Mouse (Mus musculus): Measurements from ENCODE around the gene Gpr62. TPM values are rescaled to one million over a fixed set of nuclear protein-coding genes. Genes with fewer than 3 reads are reported as not detected.
A peak's percentile ranks its signal among the peaks of the same experiment; 100 is the strongest.

Gene Gpr62
- total and polyA plus RNA-seq, 3 experiments: 0.04 to 0.11 TPM; not detected in 1

DNA sequence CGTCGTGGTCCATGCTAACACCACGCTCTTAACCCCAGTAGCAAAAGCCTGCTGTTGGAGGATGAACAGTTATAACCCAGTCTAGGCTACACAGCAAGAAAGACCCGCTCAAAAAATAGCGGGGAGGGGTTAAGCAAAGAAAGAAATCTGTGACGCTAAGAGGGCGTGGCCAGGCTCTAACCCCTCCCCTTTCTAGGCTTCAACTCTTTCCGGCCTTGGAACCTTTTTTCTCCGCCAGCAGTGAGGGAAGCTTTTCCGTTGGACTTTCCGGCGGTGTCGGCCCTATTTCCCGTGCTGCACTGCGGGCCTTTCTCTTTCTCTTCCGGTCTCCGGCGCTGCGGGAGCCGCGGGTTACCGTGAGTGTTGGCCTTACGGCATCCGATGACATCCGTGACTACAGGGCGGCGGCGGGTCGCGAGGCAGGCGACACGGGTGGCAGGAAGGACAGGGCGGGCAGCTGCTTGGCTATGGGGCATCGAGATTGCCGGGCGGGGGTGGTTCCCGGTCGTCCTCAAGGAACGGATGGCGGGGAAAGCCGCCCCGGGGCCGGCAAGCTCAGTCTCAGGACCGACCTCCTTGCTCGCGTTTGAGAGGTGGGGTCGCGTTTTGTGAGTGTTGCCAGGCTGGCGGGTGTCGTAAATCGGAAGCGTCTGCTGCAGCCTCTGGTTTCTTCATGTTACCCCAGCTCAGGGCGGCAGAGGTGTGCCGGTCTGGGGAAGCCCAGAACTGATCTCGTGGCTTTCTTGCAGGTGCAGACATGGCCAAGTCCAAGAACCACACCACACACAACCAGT lies 36.3 kb downstream of the Gpr62 start, which contains the start of gene Rpl29:
Rpl29 (plus strand) TSS at position 234 of the 794 bp plus-strand sequence.
- dilution Hi-C loops (cut with MboI; ENCODE audit: extremely low pct_ligation_motif_present, extremely low pct_unique_long_range_greater_than_20kb, low sequenced_read_pairs): no loop called here
- peaks cover 27% of the 10 kb centered on the region for H3K79me2 ChIP-seq (replicated peaks; ENCODE audit: control insufficient read depth, extremely low read depth, insufficient read depth, poor library complexity, severe bottlenecking)
- peak; percentile 92 for TF ChIP-seq ELF1 (IDR thresholded peaks at IDR 0.05; ENCODE audit: low read depth, low read length)
- peak; percentile 92 for TF ChIP-seq POLR2A (IDR thresholded peaks at IDR 0.05; ENCODE audit: low read depth, low read length)
- TF ChIP-seq POLR2AphosphoS2 (IDR thresholded peaks at IDR 0.05; ENCODE audit: low read depth, low read length): peak; percentile 85; the same call in 1 of the 2 replicates
- no peak for TF ChIP-seq JUND (conservative IDR thresholded peaks at IDR 0.05; ENCODE audit: low read depth, low read length)
- peak; percentile 87; the same call in 1 of the 2 replicates for TF ChIP-seq MYC (IDR thresholded peaks at IDR 0.05; ENCODE audit: low read depth, low read length)
- peak; percentile 97 for TF ChIP-seq TCF12 (IDR thresholded peaks at IDR 0.05; ENCODE audit: low read depth, low read length)
- peak; percentile 95 for TF ChIP-seq KAT2A (IDR thresholded peaks at IDR 0.05; ENCODE audit: insufficient replicate concordance, low read length)
- TF ChIP-seq ETS1 (conservative IDR thresholded peaks at IDR 0.05; ENCODE audit: low read depth, low read length): no peak
- no peak for TF ChIP-seq MAFK (IDR thresholded peaks at IDR 0.05; ENCODE audit: insufficient replicate concordance, low read length)
- TF ChIP-seq IRF4 (IDR thresholded peaks at IDR 0.05; ENCODE audit: low read depth, low read length): peak; percentile 70
- no peak; the same call in 1 of the 2 replicates for TF ChIP-seq ZMIZ1 (IDR thresholded peaks at IDR 0.05; ENCODE audit: low read depth, low read length)
- TF ChIP-seq CHD2 (IDR thresholded peaks at IDR 0.05; ENCODE audit: low read length): peak; percentile 52; the same call in 1 of the 2 replicates
- TF ChIP-seq USF2 (conservative IDR thresholded peaks at IDR 0.05; ENCODE audit: low read depth, low read length): no peak
- TF ChIP-seq HCFC1 (IDR thresholded peaks at IDR 0.05; ENCODE audit: low read depth, low read length): peak; percentile 93
- TF ChIP-seq TBP (conservative IDR thresholded peaks at IDR 0.05; ENCODE audit: low read depth, low read length): peak; percentile 96
- peak; percentile 76; the same call in 1 of the 2 replicates for TF ChIP-seq MAZ (IDR thresholded peaks at IDR 0.05; ENCODE audit: low read depth, low read length)
- TF ChIP-seq PAX5 (IDR thresholded peaks at IDR 0.05; ENCODE audit: low read length): no peak
- peak; percentile 95 for TF ChIP-seq NELFE (IDR thresholded peaks at IDR 0.05; ENCODE audit: low read depth, low read length)
- TF ChIP-seq MAX (IDR thresholded peaks at IDR 0.05; ENCODE audit: low read length): peak; percentile 84; the same call in 1 of the 2 replicates

More for the DNA sequence above, 36.3 kb downstream of the Gpr62 start, which contains the start of gene Rpl29:
- in situ Hi-C loops (cut with MboI; ENCODE audit: low pct_ligation_motif_present, low pct_unique_long_range_greater_than_20kb, low sequenced_read_pairs): no loop called here
- peak within 1 kb of the TSS; percentile 97 for H3K4me2 ChIP-seq (ENCODE audit: insufficient read depth, low read depth, poor library complexity, severe bottlenecking)
- peak within 1 kb of the TSS; percentile 100 for H3K9ac ChIP-seq (ENCODE audit: insufficient read depth, low read depth)
- peaks cover 2 to 23% of the 10 kb centered on the region in 2 experiments; a peak in 3 of 4 replicates for H3K4me1 ChIP-seq (ENCODE audit: control insufficient read depth in 1 of 2, insufficient read depth in 2 of 2)
- DNase-seq (ENCODE audit: extremely low read depth): peak; percentile 99
- H3K27ac ChIP-seq (ENCODE audit: insufficient read depth, low read depth): peak within 1 kb of the TSS; percentile 81
- H3K9me3 ChIP-seq (replicated peaks; ENCODE audit: low read length): no peaks in the 10 kb centered on the region
- no peaks in the 10 kb centered on the region for H3K27me3 ChIP-seq (replicated peaks)
- H3K4me3 ChIP-seq (replicated peaks in 1 of 3; ENCODE audit: low read depth in 2 of 3, low read length in 2 of 3, poor library complexity in 1 of 3): peak within 1 kb of the TSS; percentile 81 to 100 (median 95)
- peaks cover 40 to 42% of the 10 kb centered on the region in 2 experiments for H3K36me3 ChIP-seq (replicated peaks in 1 of 2; ENCODE audit: control insufficient read depth in 1 of 2, insufficient read depth in 1 of 2, low read length in 1 of 2)

All from CH12.LX (cell line).